Mouse (Mus musculus) cortical plate, adult 2 months (tissue): ENCODE results near the gene Stard3.
A peak's percentile ranks its signal among the peaks of the same experiment; 100 is the strongest.

ENCODE experiments used
- CTCF ChIP-seq: fragments of 200-500 bp; IDR thresholded peaks from 2 replicates; pipeline ENCODE4 v1.5.1; 2011; ENCODE audit warnings: mild to moderate bottlenecking, control low read depth, low read length; ENCODE audit not compliant: insufficient read depth; ENCODE audit errors: extremely low read depth
- POLR2A ChIP-seq: fragments of 200-500 bp; IDR thresholded peaks from 2 replicates; pipeline ENCODE4 v1.6.1; 2011; ENCODE audit warnings: mild to moderate bottlenecking, low read length, control low read depth; ENCODE audit not compliant: insufficient read depth; ENCODE audit errors: extremely low read depth

- TF ChIP-seq POLR2A (peak; percentile 30; the same call in 1 of the 2 replicates), CTCF (no peak)
These were observed 42.1 kb downstream of the Stard3 start, which contains the start of gene Pgap3 for GRCm38 (mm10) chr11:98400161-98400726.
